Mouse (Mus musculus) activated CD4-positive, CD25-positive, alpha-beta regulatory T cell, adult 9 weeks (primary cell): ENCODE data around the gene Vcp. TPM values are rescaled to one million over a fixed set of nuclear protein-coding genes. Genes with fewer than 3 reads are reported as not detected.

Experiments used
- polyA plus RNA-seq: library from polyadenylated mRNA; unstranded; fragments of 100-300 nt; shearing (Covaris generic); gene quantifications from one replicate; pipeline ENCODE4 v1.2.1, GENCODE M21; 2017

The Vcp gene
- 436 TPM for polyA plus RNA-seq

DNA sequence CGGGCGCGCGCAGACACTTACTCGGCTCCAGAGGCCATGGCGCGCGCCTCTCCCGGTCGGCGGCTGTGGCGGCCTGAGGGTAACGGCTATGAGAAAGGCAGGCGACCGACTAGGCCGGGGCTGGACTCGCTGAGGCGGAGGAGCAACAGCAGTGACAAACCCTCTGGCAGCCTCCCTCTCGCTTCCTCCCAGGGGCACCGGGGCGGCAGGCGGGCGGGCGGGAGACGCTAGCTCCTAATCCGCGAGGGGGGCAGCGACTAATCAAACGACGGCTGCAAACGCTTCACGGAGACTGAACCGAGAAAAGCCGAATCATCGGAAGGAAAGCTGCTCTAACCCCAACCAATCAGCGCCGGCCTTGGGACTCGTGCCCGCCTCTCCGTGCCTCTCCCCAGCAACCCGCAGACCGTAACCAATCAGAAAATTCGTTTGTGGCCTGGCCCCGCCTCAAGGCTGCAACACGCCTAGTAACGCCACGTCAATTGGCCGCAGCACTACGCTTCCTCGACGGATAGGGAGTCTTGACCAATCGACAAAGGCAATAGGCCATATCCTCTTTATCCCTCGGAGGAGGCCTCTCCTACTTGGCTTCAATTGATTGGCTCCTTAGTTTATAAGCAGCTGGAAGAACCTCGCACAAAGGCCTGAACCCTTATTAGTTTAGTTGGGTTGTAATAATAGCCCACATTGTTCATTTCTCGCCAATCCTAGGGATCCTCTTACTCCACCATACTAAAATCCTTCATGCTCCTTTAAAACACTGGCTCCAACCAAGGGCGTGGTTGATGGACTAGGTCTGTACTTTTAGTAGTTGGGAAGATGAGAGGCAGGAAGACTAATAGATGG is at the start of gene Vcp:
TSS of gene Vcp (minus strand) at position 367 of the 846 bp plus-strand sequence.

DNA sequence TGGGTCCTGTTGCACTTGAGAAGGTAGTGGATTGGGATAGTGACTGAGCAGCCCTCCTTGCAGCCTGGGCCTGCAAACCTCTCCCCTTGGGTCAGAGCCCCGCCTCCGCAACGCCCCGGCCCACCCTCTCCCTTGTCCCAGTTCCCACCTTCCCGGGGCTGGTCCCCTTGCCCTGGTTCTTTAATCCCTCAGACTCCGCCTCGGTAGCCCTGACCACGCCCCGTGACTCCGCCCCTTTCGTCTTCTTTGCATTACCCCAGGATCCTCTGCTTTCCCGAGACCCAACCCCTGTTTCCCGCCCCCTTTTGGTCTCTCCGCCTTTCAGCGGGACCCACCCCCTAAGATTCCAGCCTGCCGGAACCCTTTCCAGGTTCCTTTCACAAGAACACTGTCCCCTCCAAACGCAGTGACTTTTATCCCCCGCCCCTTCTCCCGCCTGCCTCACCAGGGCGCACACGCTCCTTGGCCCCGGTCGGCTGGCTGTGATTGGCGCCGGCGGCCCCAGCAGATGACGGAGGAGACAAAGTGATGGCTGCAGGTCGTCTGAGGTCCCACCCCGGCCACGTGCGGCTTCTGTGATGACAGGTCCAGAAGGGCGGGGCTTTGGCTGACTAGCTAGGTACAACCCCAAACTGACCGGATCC is 45.5 kb upstream of the Vcp start, which contains the start of gene Fam214b:
TSS of gene Fam214b (minus strand) at position 562 of the 644 bp plus-strand sequence.

DNA sequence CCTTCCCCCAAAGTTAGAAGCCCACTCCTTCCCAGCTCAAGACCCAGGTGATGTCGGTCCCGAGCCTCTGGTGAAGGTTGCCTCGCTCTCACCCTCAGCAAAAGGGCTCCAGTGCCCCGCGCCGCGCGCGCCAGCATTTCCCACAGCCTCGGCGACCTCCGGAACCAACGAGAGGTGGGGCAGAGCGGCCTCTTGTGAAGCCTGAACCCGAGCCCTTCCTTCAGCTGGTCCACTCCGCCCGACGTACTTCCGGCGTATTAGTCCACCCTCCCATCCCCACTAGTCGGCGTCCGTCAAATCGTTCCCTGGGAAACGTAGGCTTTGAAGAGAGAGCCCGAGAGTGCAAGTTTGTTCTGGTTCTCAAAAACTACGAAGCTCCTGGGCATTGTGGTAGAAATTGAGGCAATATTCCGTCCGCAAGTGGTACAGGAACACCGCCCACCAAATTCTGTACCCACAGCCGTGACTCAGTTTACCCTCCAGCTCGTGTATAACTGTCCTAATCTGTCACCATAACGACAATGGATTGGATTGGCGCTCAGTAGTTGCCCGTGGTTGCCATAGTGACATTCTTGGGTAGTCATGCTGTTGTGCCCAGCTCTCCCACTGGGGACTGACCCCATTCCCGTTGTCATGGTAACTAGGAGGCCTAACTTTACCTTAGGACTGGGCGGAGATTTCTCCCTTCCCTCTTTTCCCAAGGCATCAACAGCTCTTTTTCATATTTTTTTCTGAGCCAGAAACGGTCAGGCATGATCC is 31.1 kb upstream of the Vcp start, which contains the start of gene Stoml2:
TSS of gene Stoml2 (minus strand) at position 474 of the 759 bp plus-strand sequence.

DNA sequence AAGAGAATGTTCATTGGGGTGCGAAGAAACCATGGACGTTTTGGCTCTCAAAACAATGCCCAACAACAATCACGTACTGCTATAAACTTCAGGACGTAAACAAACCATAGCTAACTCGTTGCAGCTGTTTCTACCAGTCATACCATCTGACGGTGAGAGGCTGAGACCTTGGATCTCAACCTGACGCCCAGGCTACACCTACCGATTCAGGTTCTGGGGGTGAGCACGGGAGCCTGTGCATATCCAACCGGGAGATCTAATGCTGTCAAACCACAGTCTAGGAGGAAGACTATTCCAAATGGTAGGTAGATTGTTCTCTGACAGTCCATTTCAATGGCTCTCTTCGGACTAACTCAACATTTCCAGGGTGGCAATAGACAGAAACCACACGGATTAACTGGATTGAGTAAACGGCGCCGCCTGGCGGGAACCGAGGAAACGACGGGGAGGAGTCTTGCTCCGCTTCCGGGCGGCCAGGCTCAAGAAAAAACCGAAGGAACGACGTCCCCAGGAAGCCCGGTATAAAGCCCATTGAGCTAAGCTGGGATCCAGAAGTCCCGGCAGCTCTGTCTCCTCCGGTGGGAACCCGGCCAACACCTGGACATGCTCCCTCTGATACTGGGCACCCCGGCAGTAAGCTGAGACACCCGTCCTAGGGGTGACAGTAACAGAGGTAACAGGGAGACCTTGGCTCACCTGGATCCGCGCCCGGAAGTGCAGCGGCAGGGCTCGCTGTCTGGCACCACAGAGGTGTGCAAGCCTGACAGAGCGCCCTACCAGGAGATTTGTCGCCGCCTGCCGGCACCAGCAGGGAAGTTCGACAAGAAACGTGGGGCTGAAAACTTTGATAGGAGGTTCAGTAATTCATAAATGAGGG is 25.0 kb upstream of the Vcp start, which contains the start of gene Pigo:
TSS of gene Pigo (minus strand) at position 736 of the 877 bp plus-strand sequence.

DNA sequence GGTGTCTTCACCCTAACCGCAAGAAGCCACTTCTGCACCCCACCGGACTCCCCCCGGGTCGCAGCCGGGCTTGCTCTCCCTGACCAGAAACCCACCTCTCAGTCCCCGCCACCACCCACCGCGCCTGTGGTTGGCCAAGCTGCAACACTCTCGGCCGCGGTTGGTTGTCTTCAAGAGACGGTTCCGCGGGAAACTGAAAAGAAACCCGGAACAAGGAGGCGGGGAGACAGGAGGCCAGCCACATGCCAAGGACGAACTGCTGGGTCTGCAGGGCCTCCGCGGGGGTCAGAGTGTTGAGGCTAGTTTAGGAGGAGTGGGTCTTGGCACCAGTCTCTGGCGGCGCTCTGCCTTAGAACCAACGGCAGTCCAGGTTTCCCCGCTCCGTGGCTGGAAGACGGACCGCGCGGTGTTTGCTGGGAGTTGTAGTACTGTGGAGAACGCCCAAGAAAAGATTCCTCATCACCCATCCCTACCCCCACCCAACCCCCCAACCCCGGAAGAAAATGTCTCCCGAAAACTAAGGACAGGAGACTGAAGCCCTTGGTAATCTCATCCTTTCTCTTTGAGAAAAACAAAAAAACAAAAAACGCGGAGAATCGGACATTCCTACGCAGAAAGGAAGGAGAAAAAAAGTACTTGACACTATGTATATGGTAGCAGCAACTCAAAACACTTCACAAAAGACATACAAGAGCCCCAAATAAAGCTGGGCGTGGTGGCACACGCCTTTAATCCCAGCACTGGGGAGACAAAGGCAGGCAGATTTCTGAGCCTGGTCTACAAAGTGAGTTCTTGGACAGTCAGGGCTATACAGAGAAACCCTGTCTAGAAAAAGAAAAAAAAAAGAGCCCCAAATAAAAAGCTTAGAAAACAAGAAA is 10.1 kb upstream of the Vcp start, which contains the start of gene Fancg:
TSS of gene Fancg (minus strand) at position 346 of the 878 bp plus-strand sequence.

DNA sequence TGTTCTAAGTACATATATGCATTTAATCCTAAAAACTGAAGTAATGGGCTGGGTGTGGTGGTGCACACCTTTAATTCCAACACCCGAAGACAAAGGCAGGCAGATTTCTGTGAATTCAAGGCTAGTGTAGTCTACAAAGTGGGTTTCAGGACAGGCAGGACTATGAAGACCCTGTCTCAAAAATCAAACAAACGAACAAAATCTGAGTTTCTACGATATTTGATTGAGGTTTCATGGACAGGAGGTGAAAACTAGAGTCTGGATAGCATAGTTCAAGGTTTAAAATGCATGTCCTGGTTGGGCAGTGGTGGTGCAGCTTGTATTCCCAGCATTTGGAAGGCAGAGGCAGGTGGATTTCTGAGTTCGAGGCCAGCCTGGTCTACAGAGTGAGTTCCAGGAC is 31.0 kb downstream of the Vcp start, which contains the start of gene 1700022I11Rik:
TSS of gene 1700022I11Rik (plus strand) at position 301 of the 400 bp plus-strand sequence.

DNA sequence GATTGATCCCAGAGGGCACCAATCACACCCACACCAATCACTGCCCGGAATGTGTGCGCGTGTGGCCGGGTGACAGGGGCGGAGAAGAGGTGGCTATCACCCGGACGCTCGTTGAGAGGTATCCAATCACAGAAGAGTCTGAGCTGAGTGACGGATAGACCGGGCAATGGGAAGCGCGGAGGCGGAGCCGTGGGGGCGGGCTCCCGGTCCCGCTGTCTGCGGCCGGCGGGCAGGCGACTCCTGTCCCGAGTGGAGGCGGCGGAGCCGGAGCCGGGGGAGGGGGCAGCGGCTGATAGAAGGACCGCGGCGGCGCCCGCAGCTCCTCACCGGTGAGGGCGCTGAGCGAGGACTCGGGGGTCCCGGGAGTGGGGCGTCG is 50.6 kb downstream of the Vcp start, which contains the start of gene Dnajb5:
TSS of gene Dnajb5 (plus strand) at position 139 of the 376 bp plus-strand sequence.

Other genes with a start within 250 kb of the Vcp start
- not detected for gene Ccl19, start 243.9 kb downstream of the Vcp start, polyA plus RNA-seq
- not detected for gene Ccl21a, start 226.5 kb downstream of the Vcp start, polyA plus RNA-seq
- not detected for gene Fam205a1, start 146.6 kb downstream of the Vcp start, polyA plus RNA-seq
- gene Gm12394, start 143.7 kb downstream of the Vcp start, polyA plus RNA-seq, result not detected
- not detected for gene Fam205c, start 126.3 kb downstream of the Vcp start, polyA plus RNA-seq
- gene Phf24, start 83.8 kb downstream of the Vcp start, polyA plus RNA-seq, result 0.31 TPM
- gene Dnajb5, start 50.7 kb downstream of the Vcp start, polyA plus RNA-seq, result 12.5 TPM
- not detected for gene 1700022I11Rik, start 30.9 kb downstream of the Vcp start, polyA plus RNA-seq
- 34.4 TPM for gene Fancg, start 10.0 kb upstream of the Vcp start, polyA plus RNA-seq
- gene Pigo, start 25.3 kb upstream of the Vcp start, polyA plus RNA-seq, result 45.9 TPM
- gene Stoml2, start 31.2 kb upstream of the Vcp start, polyA plus RNA-seq, result 171 TPM
- 12.3 TPM for gene Fam214b, start 45.7 kb upstream of the Vcp start, polyA plus RNA-seq
- gene Unc13b, start 58.4 kb upstream of the Vcp start, polyA plus RNA-seq, result 0.48 TPM